Mouse (Mus musculus): ENCODE measurements at regions not wholly inside any gene's neighbourhood (a gene's known extent, or its start where the extent isn't known, plus 50 kb on each side); places are given as distances from the start of the nearest gene placed in this dataset.

DNA sequence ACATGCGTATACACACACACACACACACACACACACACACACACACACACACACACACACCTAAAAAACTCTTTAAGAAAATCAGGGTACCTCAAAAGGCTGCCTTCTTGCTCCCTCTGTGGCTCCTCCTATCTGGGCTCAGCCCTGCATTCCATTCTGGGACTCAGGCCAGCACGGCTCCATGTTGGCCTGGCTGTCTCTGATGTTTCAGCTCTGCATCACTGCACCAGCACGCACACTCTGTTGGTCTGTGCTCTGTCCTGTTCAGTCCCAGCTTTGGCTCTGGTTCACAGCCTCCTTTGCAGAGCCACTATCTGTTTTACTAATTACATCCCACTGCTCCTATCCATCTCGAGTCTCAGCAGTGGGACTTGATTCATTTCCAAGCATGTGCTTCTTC, 108.8 kb upstream of the Eif4g2 start:
- no peak for TF ChIP-seq CTCF (IDR thresholded peaks at IDR 0.05; ENCODE audit: borderline replicate concordance, control insufficient read depth, extremely low read depth, insufficient read depth, low read length, poor library complexity)
- no peak for TF ChIP-seq POLR2A (IDR thresholded peaks at IDR 0.05; ENCODE audit: control insufficient read depth, extremely low read depth, insufficient read depth, low read length, poor library complexity)

Data from thymus, adult 2 months (tissue).